Mouse (Mus musculus) MEL (cell line): ENCODE measurements at regions not wholly inside any gene's neighbourhood (a gene's known extent, or its start where the extent isn't known, plus 50 kb on each side); places are given as distances from the start of the nearest gene placed in this dataset.

ENCODE experiments used
- DNase-seq: peaks from one replicate; pipeline ENCODE4 v3.0.0; 2011; ENCODE audit warnings: low read depth, low spot score
- H3K27ac ChIP-seq: 2 replicates; pipeline ENCODE4 v1.5.1; 2012; ENCODE audit warnings: low read depth, mild to moderate bottlenecking, control low read depth, low read length, moderate library complexity; ENCODE audit not compliant: control insufficient read depth
- H3K27me3 ChIP-seq, 2 experiments: fragments of 150-350 bp in 1 of 2; sonication (generic) in 1 of 2; 2 replicates each; pipeline ENCODE4 v1.6.1; 2012; ENCODE audit warnings: low read length in 2 of 2, mild to moderate bottlenecking in 2 of 2, improper control_type of control experiment in 1 of 2, moderate library complexity in 1 of 2; ENCODE audit not compliant: insufficient read depth in 2 of 2, control insufficient read depth in 1 of 2
- H3K36me3 ChIP-seq, 2 experiments: 2 replicates each; pipeline ENCODE4 v1.6.1; 2012 to 2014; ENCODE audit warnings: low read length in 2 of 2, improper control_type of control experiment in 1 of 2, inconsistent platforms in 1 of 2, mild to moderate bottlenecking in 1 of 2; ENCODE audit not compliant: insufficient read depth in 2 of 2, control insufficient read depth in 1 of 2
- H3K4me1 ChIP-seq, 2 experiments: fragments of 150-350 bp in 1 of 2; sonication (generic) in 1 of 2; 2 replicates each; pipeline ENCODE4 v1.6.1; 2012; ENCODE audit warnings: low read length in 2 of 2, improper control_type of control experiment in 1 of 2, mild to moderate bottlenecking in 1 of 2; ENCODE audit not compliant: insufficient read depth in 2 of 2, control insufficient read depth in 1 of 2
- H3K4me3 ChIP-seq, 2 experiments: fragments of 150-350 bp in 1 of 2; sonication (generic) in 1 of 2; 2 replicates each; pipeline ENCODE4 v1.5.1; 2012; ENCODE audit warnings: low read depth in 2 of 2, low read length in 2 of 2, mild to moderate bottlenecking in 2 of 2, moderate library complexity in 2 of 2, control low read depth in 1 of 2, improper control_type of control experiment in 1 of 2; ENCODE audit not compliant: control insufficient read depth in 1 of 2, insufficient read depth in 1 of 2
- H3K79me2 ChIP-seq: 2 replicates; pipeline ENCODE4 v1.6.1; 2012; ENCODE audit warnings: mild to moderate bottlenecking, low read length, moderate library complexity; ENCODE audit not compliant: control insufficient read depth, poor library complexity, insufficient read depth
- H3K9ac ChIP-seq: 2 replicates; pipeline ENCODE4 v1.6.1; 2012; ENCODE audit warnings: low read depth, mild to moderate bottlenecking, control low read depth, low read length, moderate library complexity; ENCODE audit not compliant: control insufficient read depth, poor library complexity, severe bottlenecking
- H3K9me3 ChIP-seq: fragments of 150-350 bp; sonication (generic); replicated peaks from 2 replicates; pipeline ENCODE4 v1.6.1; 2012; ENCODE audit warnings: mild to moderate bottlenecking, low read length, improper control_type of control experiment, moderate library complexity; ENCODE audit not compliant: insufficient read depth
- BHLHE40 ChIP-seq: IDR thresholded peaks from 2 replicates; pipeline ENCODE4 v1.6.1; 2012; ENCODE audit warnings: low read depth, mild to moderate bottlenecking, inconsistent platforms, low read length, improper control_type of control experiment, borderline replicate concordance
- EP300 ChIP-seq, 2 experiments: IDR thresholded peaks; 2 replicates each; pipeline ENCODE4 v1.6.1; 2011; ENCODE audit warnings: improper control_type of control experiment in 2 of 2, low read length in 2 of 2, low read depth in 1 of 2, mild to moderate bottlenecking in 1 of 2
- GATA1 ChIP-seq: IDR thresholded peaks from 2 replicates; pipeline ENCODE4 v1.6.1; 2011; ENCODE audit warnings: low read depth, low read length, improper control_type of control experiment
- MAFK ChIP-seq: IDR thresholded peaks from 2 replicates; pipeline ENCODE4 v1.6.1; 2011; ENCODE audit warnings: low read depth, mild to moderate bottlenecking, low read length, improper control_type of control experiment, borderline replicate concordance
- MYC ChIP-seq: IDR thresholded peaks from 2 replicates; pipeline ENCODE4 v1.6.1; 2011; ENCODE audit warnings: low read depth, mild to moderate bottlenecking, low read length, improper control_type of control experiment, moderate library complexity
- NELFE ChIP-seq: IDR thresholded peaks from 2 replicates; pipeline ENCODE4 v1.6.1; 2011; ENCODE audit warnings: low read depth, low read length, improper control_type of control experiment
- NRF1 ChIP-seq: IDR thresholded peaks from 2 replicates; pipeline ENCODE4 v1.6.1; 2014; ENCODE audit warnings: low read depth, mild to moderate bottlenecking, inconsistent platforms, low read length, improper control_type of control experiment, moderate library complexity; ENCODE audit not compliant: poor library complexity, insufficient read depth, severe bottlenecking
- POLR2AphosphoS5 ChIP-seq: IDR thresholded peaks from 2 replicates; pipeline ENCODE4 v1.6.1; 2012; ENCODE audit warnings: low read depth, borderline replicate concordance, mild to moderate bottlenecking, inconsistent platforms, low read length, moderate library complexity, mixed read lengths
- TCF12 ChIP-seq: IDR thresholded peaks from 2 replicates; pipeline ENCODE4 v1.6.1; 2014; ENCODE audit warnings: low read depth, mild to moderate bottlenecking, inconsistent platforms, low read length, improper control_type of control experiment, moderate library complexity

- H3K36me3 ChIP-seq = no peaks in the 10 kb centered on the region
- TF ChIP-seq NELFE = no peak
- no peak for TF ChIP-seq GATA1
- TF ChIP-seq BHLHE40 = no peak
- TF ChIP-seq EP300 (IDR thresholded peaks at IDR 0.05; ENCODE audit: low read depth in 1 of 2, low read length in 2 of 2) = no peak
- TF ChIP-seq TCF12 = no peak
- TF ChIP-seq MYC = no peak
- no peak overlapping the region for H3K4me3 ChIP-seq
- no peak for DNase-seq
- no peak overlapping the region for H3K27ac ChIP-seq
- H3K9me3 ChIP-seq = no peaks in the 10 kb centered on the region
- no peak overlapping the region for H3K9ac ChIP-seq
- H3K27me3 ChIP-seq = no peaks in the 10 kb centered on the region
- H3K79me2 ChIP-seq = no peaks in the 10 kb centered on the region
- no peaks in the 10 kb centered on the region for H3K4me1 ChIP-seq
Observed at GRCm38 (mm10) chr9:115384345-115384744, 74.1 kb upstream of the Stt3b start.

GRCm38 (mm10) chr9:115387471-115388360 lies 77.5 kb upstream of the Stt3b start:
- Histone ChIP-seq H3K4me1 (no peaks in the 10 kb centered on the region), H3K9me3 (no peaks in the 10 kb centered on the region), H3K36me3 (no peaks in the 10 kb centered on the region), H3K27me3 (no peaks in the 10 kb centered on the region), H3K79me2 (no peaks in the 10 kb centered on the region), H3K9ac (no peak overlapping the region), H3K4me3 (no peak overlapping the region), H3K27ac (no peak overlapping the region)
- no peak for TF ChIP-seq POLR2AphosphoS5
- DNase-seq = no peak

GRCm38 (mm10) chr9:115388361-115388759 lies 78.1 kb upstream of the Stt3b start:
- TF ChIP-seq NRF1 = no peak
- no peak for TF ChIP-seq MAFK
- Histone ChIP-seq H3K27ac (no peak overlapping the region), H3K79me2 (no peaks in the 10 kb centered on the region), H3K36me3 (no peaks in the 10 kb centered on the region), H3K9me3 (no peaks in the 10 kb centered on the region), H3K4me1 (no peaks in the 10 kb centered on the region), H3K27me3 (no peaks in the 10 kb centered on the region), H3K4me3 (no peak overlapping the region), H3K9ac (no peak overlapping the region)
- no peak for DNase-seq
